8 mouse cellular contexts compared by ENCODE assay signal in the genomic region with DNA sequence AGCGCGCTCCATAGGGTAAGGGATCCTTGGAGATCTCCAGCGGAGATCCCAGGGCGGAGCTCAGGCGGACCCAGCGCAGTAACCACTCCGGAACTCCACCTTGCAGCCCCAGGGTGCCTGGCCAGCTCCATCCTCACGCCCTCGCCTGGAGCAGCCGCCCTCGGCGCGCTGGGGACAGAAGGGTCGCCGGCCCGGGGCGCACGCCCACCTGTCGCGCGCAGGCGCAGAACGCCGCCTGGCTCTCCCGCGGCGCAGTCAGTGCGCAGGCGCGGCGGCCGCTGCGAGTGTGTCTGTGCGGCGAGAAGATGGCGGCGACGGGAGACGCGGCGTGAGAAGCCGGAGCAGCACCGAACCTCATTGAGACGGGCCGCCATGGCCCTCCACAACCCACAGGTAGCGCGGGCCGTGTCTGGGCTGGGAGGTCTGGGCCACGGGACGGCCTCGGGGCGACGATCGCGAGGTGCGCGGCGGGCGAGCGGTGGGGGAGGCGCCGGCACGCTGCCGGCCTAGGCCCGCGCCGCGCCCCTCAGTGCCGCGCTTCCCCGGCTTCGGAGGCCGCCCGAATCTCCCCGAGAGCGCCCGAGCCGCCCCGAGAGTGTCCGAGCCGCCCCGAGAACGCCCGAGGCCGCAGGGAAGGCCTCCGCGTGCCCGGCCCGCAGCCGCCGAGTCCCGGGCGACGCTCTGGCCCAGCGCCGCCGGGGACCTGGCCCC. TPM values are rescaled to one million over a fixed set of nuclear protein-coding genes. Genes with fewer than 3 reads are reported as not detected.
DNase-seq lines count a peak whose midpoint lies in the region; ATAC-seq and TF ChIP-seq lines count a peak whose summit lies in the region.

Gene Gm20388 (plus strand): TSS at position 295 of the 711 bp plus-strand sequence.

- no peaks in the 10 kb centered on the region for H3K36me3 ChIP-seq in lung, embryonic 15.5 days

- TF ChIP-seq CTCF in olfactory bulb, adult 2 months (IDR thresholded peaks at IDR 0.05; ENCODE audit: insufficient read depth, low read depth, low read length) = no peak

- H3K4me2 ChIP-seq in lung, embryonic 15.5 days = peak within 1 kb of the TSS; percentile 97

- H3K27ac ChIP-seq in lung, embryonic 15.5 days = peak within 1 kb of the TSS; percentile 92
- H3K27ac ChIP-seq in olfactory bulb, adult 2 months (ENCODE audit: insufficient read depth, low read depth, low read length) = peak within 1 kb of the TSS; percentile 85

- H3K27me3 ChIP-seq in lung, embryonic 15.5 days = peaks cover 5% of the 10 kb centered on the region; the same call in 1 of the 2 replicates

- H3K9ac ChIP-seq in lung, embryonic 15.5 days = peak within 1 kb of the TSS; percentile 90

- WGBS in lung, embryonic 15.5 days = under 1% methylated on average over 97 of the region's 97 CpGs
- under 1% methylated on average over 97 of the region's 97 CpGs for WGBS in olfactory bulb, adult 2 months

- peak within 1 kb of the TSS; percentile 89 for H3K4me3 ChIP-seq in lung, embryonic 15.5 days
- H3K4me3 ChIP-seq in olfactory bulb, adult 2 months (ENCODE audit: insufficient read depth, low read depth, low read length) = peak within 1 kb of the TSS; percentile 94

- peak; percentile 78 for TF ChIP-seq POLR2A in olfactory bulb, adult 2 months (IDR thresholded peaks at IDR 0.05; ENCODE audit: insufficient read depth, low read depth, low read length)

- peaks cover 44% of the 10 kb centered on the region for H3K4me1 ChIP-seq in lung, embryonic 15.5 days
- peaks cover 10% of the 10 kb centered on the region for H3K4me1 ChIP-seq in olfactory bulb, adult 2 months (ENCODE audit: control insufficient read depth, insufficient read depth, low read length)

- DNase-seq in Muller cell, postnatal 12 days (ENCODE audit: inconsistent ontology term) = peak; percentile 94
- peak; percentile 92 for DNase-seq in cerebellum, adult 9-10 months
- peak; percentile 75 for DNase-seq in layer of hippocampus, adult 9-10 months (ENCODE audit: low spot score)
- peak; percentile 82 to 86 for DNase-seq in thymus, adult 18-20 months

- ATAC-seq in frontal cortex, adult (ENCODE audit: low TSS enrichment) = peak; percentile 94
- ATAC-seq in hematopoietic stem cell, adult 5-6 weeks (replicated peaks in 1 of 2; ENCODE audit: insufficient read depth in 1 of 2, low FRiP score in 2 of 2, low TSS enrichment in 1 of 2, low read depth in 1 of 2, poor library complexity in 2 of 2, severe bottlenecking in 2 of 2) = peak; percentile 51 to 64; a peak in 3 of 4 replicates
- ATAC-seq in lung, embryonic 15.5 days (ENCODE audit: borderline replicate concordance, extremely low read depth, low FRiP score, low TSS enrichment) = peak; percentile 96

- no peaks in the 10 kb centered on the region for H3K9me3 ChIP-seq in lung, embryonic 15.5 days

RNA-seq across cellular contexts. Expression of gene Gm20388, which starts in this region (rescaled TPM):
- 18.4 and 33.8 TPM in 2 replicates for total RNA-seq in hematopoietic stem cell, adult 5-6 weeks (2017)
- 5.5 TPM in 1 of 2 replicates, not detected in the other for polyA plus RNA-seq in lung, embryonic 15.5 days (2015; fragmentation: Nextera tagmentation; extraction: Ambion mirVana)
- polyA plus RNA-seq in olfactory bulb, adult 2 months (2012; ENCODE audit: insufficient read depth, insufficient read length, low replicate concordance, missing spikeins) = not detected in 2 replicates

Comparison
In these comparisons a context has a peak if more than half of its experiments do, and no peak if none do; other contexts are left out.
1. Peak in every context shown above with its lines: DNase-seq, ATAC-seq, H3K4me3 ChIP-seq and H3K27ac ChIP-seq.